Comparison of ENCODE assay signal across 8 mouse cellular contexts in the genomic region with DNA sequence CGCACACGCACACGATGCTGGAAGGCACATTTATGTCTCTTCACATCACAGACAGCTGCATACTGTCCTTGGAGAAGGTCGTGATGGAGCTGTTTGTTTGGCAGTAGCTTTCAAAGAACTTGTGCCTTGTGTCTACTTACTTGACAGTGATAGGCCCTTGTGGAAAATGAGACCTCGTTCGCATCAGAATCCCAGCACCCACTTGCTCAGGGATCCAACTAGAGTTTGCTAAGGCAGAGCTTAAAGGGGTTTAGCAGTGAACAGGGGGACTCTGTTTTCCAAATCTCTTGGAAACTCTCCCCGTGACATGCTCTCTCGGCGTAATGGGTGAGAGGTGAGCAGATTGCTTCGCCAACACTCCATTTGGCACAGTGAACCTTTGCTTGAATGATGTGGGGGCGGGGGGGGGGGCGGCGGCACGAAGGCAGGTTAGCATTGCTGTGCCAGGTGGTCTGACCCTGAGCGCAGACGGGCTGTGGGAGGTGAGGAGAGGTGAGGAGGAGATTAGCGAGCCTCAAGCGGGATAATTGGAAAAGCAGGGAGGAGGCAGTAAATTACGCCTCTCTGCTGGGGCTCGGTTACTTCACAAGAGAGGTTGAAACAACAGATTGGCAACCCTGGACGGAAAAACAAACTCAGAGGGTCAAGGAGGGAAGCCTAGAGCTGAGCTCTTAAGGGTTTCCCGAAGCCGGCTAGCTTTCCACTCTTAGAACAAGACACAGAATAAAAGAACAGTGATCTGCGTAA. TPM values are rescaled to one million over a fixed set of nuclear protein-coding genes. Genes with fewer than 3 reads are reported as not detected.
DNase-seq lines count a peak whose midpoint lies in the region; ATAC-seq lines count a peak whose summit lies in the region.

No protein-coding gene starts in this region.

- H3K9ac ChIP-seq in kidney, embryonic 14.5 days (ENCODE audit: low read depth, low read length): 0 out of 2 replicates have a peak overlapping the region, but pooled peaks have one; percentile 12
- 0 out of 2 replicates have a peak overlapping the region, but pooled peaks have one; percentile 15 for H3K9ac ChIP-seq in embryonic facial prominence, embryonic 12.5 days
- H3K9ac ChIP-seq in hindbrain, embryonic 16.5 days (ENCODE audit: low read depth, low read length): peak overlapping the region; percentile 41; the same call in 1 of the 2 replicates
- no peak overlapping the region for H3K9ac ChIP-seq in midbrain, embryonic 13.5 days (replicated peaks)

- H3K4me1 ChIP-seq in kidney, embryonic 14.5 days (ENCODE audit: control insufficient read depth, insufficient read depth, low read length): peaks cover 4% of the 10 kb centered on the region; the same call in 1 of the 2 replicates
- H3K4me1 ChIP-seq in embryonic facial prominence, embryonic 12.5 days: peaks cover 10% of the 10 kb centered on the region
- peaks cover 5% of the 10 kb centered on the region; the same call in 1 of the 2 replicates for H3K4me1 ChIP-seq in hindbrain, embryonic 16.5 days (ENCODE audit: control insufficient read depth, insufficient read depth, low read depth, low read length)
- H3K4me1 ChIP-seq in midbrain, embryonic 13.5 days (replicated peaks): peaks cover 7% of the 10 kb centered on the region; the same call in 1 of the 2 replicates

- peak overlapping the region; percentile 23 for H3K4me2 ChIP-seq in kidney, embryonic 14.5 days (replicated peaks; ENCODE audit: low read depth, low read length)
- H3K4me2 ChIP-seq in embryonic facial prominence, embryonic 12.5 days (replicated peaks): peak overlapping the region; percentile 54
- peak overlapping the region; percentile 50 for H3K4me2 ChIP-seq in hindbrain, embryonic 16.5 days (ENCODE audit: low read length)
- H3K4me2 ChIP-seq in midbrain, embryonic 13.5 days (replicated peaks): peak overlapping the region; percentile 33

- peak overlapping the region; percentile 19 for H3K4me3 ChIP-seq in kidney, embryonic 14.5 days (ENCODE audit: low read length)
- peak overlapping the region; percentile 22; the same call in 1 of the 2 replicates for H3K4me3 ChIP-seq in embryonic facial prominence, embryonic 12.5 days
- H3K4me3 ChIP-seq in hindbrain, embryonic 16.5 days (ENCODE audit: low read length): peak overlapping the region; percentile 19
- H3K4me3 ChIP-seq in midbrain, embryonic 13.5 days (replicated peaks): 0 out of 2 replicates have a peak overlapping the region, but pooled peaks have one; percentile 12

- WGBS in kidney, embryonic 14.5 days: 10% methylated on average over 24 of the region's 24 CpGs
- 17% methylated on average over 24 of the region's 24 CpGs for WGBS in embryonic facial prominence, embryonic 12.5 days
- WGBS in hindbrain, embryonic 16.5 days: 18% methylated on average over 24 of the region's 24 CpGs
- WGBS in midbrain, embryonic 13.5 days: 19% methylated on average over 22 of the region's 24 CpGs

- H3K9me3 ChIP-seq in kidney, embryonic 14.5 days (ENCODE audit: control insufficient read depth, low read length): peaks cover 3% of the 10 kb centered on the region; the same call in 1 of the 2 replicates
- no peaks in the 10 kb centered on the region; the same call in 1 of the 2 replicates for H3K9me3 ChIP-seq in embryonic facial prominence, embryonic 12.5 days
- H3K9me3 ChIP-seq in hindbrain, embryonic 16.5 days (ENCODE audit: control insufficient read depth, low read length): 0 out of 2 replicates have a peak, but pooled peaks cover 2% of the 10 kb centered on the region
- no peaks in the 10 kb centered on the region for H3K9me3 ChIP-seq in midbrain, embryonic 13.5 days

- ATAC-seq in kidney, embryonic 14.5 days (ENCODE audit: low FRiP score, low TSS enrichment): peak; percentile 90
- ATAC-seq in embryonic facial prominence, embryonic 12.5 days (ENCODE audit: insufficient number of reproducible peaks, insufficient read depth, low FRiP score, low TSS enrichment): no peak
- ATAC-seq in hindbrain, embryonic 16.5 days: no peak
- no peak for ATAC-seq in midbrain, embryonic 13.5 days

- no peak overlapping the region; the same call in 1 of the 2 replicates for H3K27ac ChIP-seq in kidney, embryonic 14.5 days (ENCODE audit: low read depth, low read length)
- no peak overlapping the region for H3K27ac ChIP-seq in embryonic facial prominence, embryonic 12.5 days
- H3K27ac ChIP-seq in hindbrain, embryonic 16.5 days (ENCODE audit: low read depth, low read length): no peak overlapping the region
- H3K27ac ChIP-seq in midbrain, embryonic 13.5 days: no peak overlapping the region

- H3K36me3 ChIP-seq in kidney, embryonic 14.5 days (ENCODE audit: control insufficient read depth, insufficient read depth, low read length): no peaks in the 10 kb centered on the region
- H3K36me3 ChIP-seq in embryonic facial prominence, embryonic 12.5 days: no peaks in the 10 kb centered on the region
- H3K36me3 ChIP-seq in hindbrain, embryonic 16.5 days (ENCODE audit: control insufficient read depth, insufficient read depth, low read length): no peaks in the 10 kb centered on the region
- no peaks in the 10 kb centered on the region for H3K36me3 ChIP-seq in midbrain, embryonic 13.5 days

- H3K27me3 ChIP-seq in kidney, embryonic 14.5 days (ENCODE audit: control insufficient read depth, insufficient read depth, low read length): no peaks in the 10 kb centered on the region
- H3K27me3 ChIP-seq in embryonic facial prominence, embryonic 12.5 days: 0 out of 2 replicates have a peak, but pooled peaks cover 3% of the 10 kb centered on the region
- no peaks in the 10 kb centered on the region for H3K27me3 ChIP-seq in hindbrain, embryonic 16.5 days (replicated peaks; ENCODE audit: control insufficient read depth, insufficient read depth, low read length)
- H3K27me3 ChIP-seq in midbrain, embryonic 13.5 days: no peaks in the 10 kb centered on the region

- no peak for DNase-seq in kidney, adult 9 months
- DNase-seq in right cerebral cortex, postnatal 14 days: no peak
- DNase-seq in left cerebral cortex, adult 9 months (ENCODE audit: low spot score in 2 of 2): no peak
- DNase-seq in frontal cortex, postnatal 36 days (ENCODE audit: low spot score in 2 of 2): no peak

RNA-seq across cellular contexts. Expression of gene Foxo1, which starts 57.4 kb away (rescaled TPM):
- 6.4 and 7.8 TPM in 2 replicates for polyA plus RNA-seq in kidney, embryonic 14.5 days (2014; fragmentation: Nextera tagmentation; extraction: Ambion mirVana)
- 7.5 and 7.7 TPM in 2 replicates for polyA plus RNA-seq in embryonic facial prominence, embryonic 12.5 days (2016; fragmentation: Nextera tagmentation; extraction: Ambion mirVana)
- 2.3 and 3.0 TPM in 2 replicates for polyA plus RNA-seq in hindbrain, embryonic 16.5 days (2015; fragmentation: Nextera tagmentation; extraction: Ambion mirVana)
- polyA plus RNA-seq in midbrain, embryonic 13.5 days (2015; fragmentation: Nextera tagmentation; extraction: Ambion mirVana): 1.7 and 2.6 TPM in 2 replicates
